Mouse (Mus musculus): ENCODE data around the gene Fam71b.

- TF ChIP-seq CTCF (IDR thresholded peaks at IDR 0.05) = no peak
- TF ChIP-seq EP300 (IDR thresholded peaks at IDR 0.05) = no peak
Measured at GRCm38 (mm10) chr11:46370457-46370856, 25.9 kb upstream of the Fam71b start.

Measured in lung, postnatal 0 days (tissue).